Mouse (Mus musculus) liver, embryonic 16.5 days (tissue): ENCODE measurements around the gene Ptgir. TPM values are rescaled to one million over a fixed set of nuclear protein-coding genes. Genes with fewer than 3 reads are reported as not detected.

Source experiments
- ATAC-seq: fragments of 200-750 bp; cut with Nextera tagmentation; 2 replicates; pipeline ENCODE4 v1.8.0; 2017; ENCODE audit warnings: low read depth, mild to moderate bottlenecking, moderate number of reproducible peaks, moderate library complexity
- H3K27ac ChIP-seq: fragments of 300-500 bp; sonication (generic); 2 replicates; pipeline ENCODE4 v1.5.1; 2014; ENCODE audit warnings: mild to moderate bottlenecking, low read length
- H3K27me3 ChIP-seq: fragments of 300-500 bp; sonication (generic); 2 replicates; pipeline ENCODE4 v1.6.1; 2014; ENCODE audit warnings: low read depth, low read length, mixed read lengths; ENCODE audit not compliant: control insufficient read depth, insufficient read depth
- H3K36me3 ChIP-seq: fragments of 300-500 bp; sonication (generic); 2 replicates; pipeline ENCODE4 v1.6.1; 2014; ENCODE audit warnings: mild to moderate bottlenecking; ENCODE audit not compliant: control insufficient read depth, insufficient read depth
- H3K4me1 ChIP-seq: fragments of 300-500 bp; sonication (generic); 2 replicates; pipeline ENCODE4 v1.6.1; 2014; ENCODE audit warnings: low read depth, low read length, mixed read lengths; ENCODE audit not compliant: control insufficient read depth
- H3K4me2 ChIP-seq: fragments of 300-500 bp; sonication (generic); 2 replicates; pipeline ENCODE4 v1.6.1; 2014; ENCODE audit warnings: low read depth, low read length, mixed read lengths
- H3K4me3 ChIP-seq: fragments of 300-500 bp; sonication (generic); 2 replicates; pipeline ENCODE4 v1.5.1; 2014; ENCODE audit warnings: low read depth, mild to moderate bottlenecking, low read length
- H3K9ac ChIP-seq: fragments of 300-500 bp; sonication (generic); 2 replicates; pipeline ENCODE4 v1.6.1; 2014; ENCODE audit warnings: low read depth, low read length
- H3K9me3 ChIP-seq: fragments of 300-500 bp; sonication (generic); replicated peaks from 2 replicates; pipeline ENCODE4 v1.6.1; 2016; ENCODE audit warnings: low read length; ENCODE audit not compliant: control insufficient read depth
- WGBS: fragments of 180-500 bp; shearing (Covaris S2); extraction: QIAGEN DNeasy Blood & Tissue Kit; methylation state at CpG from one replicate; pipeline ENCODE4 v1.1.7; 2014; ENCODE audit not compliant: insufficient replicate concordance; 5-methylcytosine and 5-hydroxymethylcytosine counted together
- polyA plus RNA-seq: library from polyadenylated mRNA; unstranded; fragments of >200 nt; fragmentation: Nextera tagmentation; extraction: Ambion mirVana; gene quantifications from 2 replicates; pipeline ENCODE4 v1.2.1, GENCODE M21; 2015

The Ptgir gene
- polyA plus RNA-seq, 1 experiment from 2014 or later, result 1.2 TPM

GRCm38 (mm10) chr7:16917447-16917846 lies 11.2 kb downstream of the Ptgir start:
- no peaks in the 10 kb centered on the region for H3K27me3 ChIP-seq
- no peak for ATAC-seq
- H3K4me2 ChIP-seq, result no peak overlapping the region
- H3K36me3 ChIP-seq, result peaks cover 44% of the 10 kb centered on the region
- no peak overlapping the region for H3K9ac ChIP-seq
- no peaks in the 10 kb centered on the region for H3K9me3 ChIP-seq
- 89% methylated on average over 11 of the region's 11 CpGs for WGBS
- peaks cover 36% of the 10 kb centered on the region for H3K4me1 ChIP-seq
- H3K27ac ChIP-seq, result no peak overlapping the region
- no peak overlapping the region for H3K4me3 ChIP-seq

- Histone ChIP-seq H3K36me3 (peaks cover 44% of the 10 kb centered on the region), H3K4me3 (no peak overlapping the region), H3K27ac (no peak overlapping the region), H3K27me3 (no peaks in the 10 kb centered on the region), H3K9ac (no peak overlapping the region), H3K4me2 (no peak overlapping the region), H3K4me1 (peaks cover 39% of the 10 kb centered on the region), H3K9me3 (no peaks in the 10 kb centered on the region)
- no peak for ATAC-seq
- 91% methylated on average over 9 of the region's 9 CpGs for whole genome bisulfite sequencing
These were observed 11.7 kb downstream of the Ptgir start for GRCm38 (mm10) chr7:16918014-16918413.

GRCm38 (mm10) chr7:16918670-16919069 lies 12.4 kb downstream of the Ptgir start:
- H3K4me1 ChIP-seq, result peaks cover 39% of the 10 kb centered on the region
- no peaks in the 10 kb centered on the region for H3K9me3 ChIP-seq
- no peaks in the 10 kb centered on the region for H3K27me3 ChIP-seq
- H3K4me2 ChIP-seq, result no peak overlapping the region
- H3K27ac ChIP-seq, result no peak overlapping the region
- WGBS, result 81% methylated on average over 3 of the region's 3 CpGs
- no peak for ATAC-seq
- peaks cover 44% of the 10 kb centered on the region for H3K36me3 ChIP-seq
- no peak overlapping the region for H3K9ac ChIP-seq
- no peak overlapping the region for H3K4me3 ChIP-seq

- no peak overlapping the region for H3K27ac ChIP-seq
- H3K27me3 ChIP-seq, result no peaks in the 10 kb centered on the region
- H3K4me2 ChIP-seq, result no peak overlapping the region
- ATAC-seq, result no peak
- peaks cover 41% of the 10 kb centered on the region for H3K4me1 ChIP-seq
- 50% methylated on average over 13 of the region's 13 CpGs for WGBS
- H3K9ac ChIP-seq, result no peak overlapping the region
- H3K9me3 ChIP-seq, result no peaks in the 10 kb centered on the region
- no peak overlapping the region for H3K4me3 ChIP-seq
- H3K36me3 ChIP-seq, result peaks cover 42% of the 10 kb centered on the region
These were observed 13.3 kb downstream of the Ptgir start for GRCm38 (mm10) chr7:16919395-16920149.

- ATAC-seq, result no peak
- peaks cover 45% of the 10 kb centered on the region for H3K4me1 ChIP-seq
- H3K27me3 ChIP-seq, result no peaks in the 10 kb centered on the region
- WGBS, result 79% methylated on average over 7 of the region's 7 CpGs
- H3K36me3 ChIP-seq, result peaks cover 36% of the 10 kb centered on the region
- H3K4me2 ChIP-seq, result no peak overlapping the region
- H3K4me3 ChIP-seq, result no peak overlapping the region
- H3K27ac ChIP-seq, result no peak overlapping the region
- H3K9me3 ChIP-seq, result 0 out of 2 replicates have a peak, but pooled peaks cover 2% of the 10 kb centered on the region
- no peak overlapping the region for H3K9ac ChIP-seq
These were observed 13.9 kb downstream of the Ptgir start for GRCm38 (mm10) chr7:16920150-16920579.

- no peak overlapping the region for H3K27ac ChIP-seq
- H3K27me3 ChIP-seq, result no peaks in the 10 kb centered on the region
- no peak overlapping the region for H3K4me3 ChIP-seq
- 70% methylated on average over 21 of the region's 21 CpGs for WGBS
- H3K9me3 ChIP-seq, result 0 out of 2 replicates have a peak, but pooled peaks cover 2% of the 10 kb centered on the region
- H3K9ac ChIP-seq, result no peak overlapping the region
- no peak for ATAC-seq
- H3K4me2 ChIP-seq, result peak overlapping the region; percentile 88
- H3K4me1 ChIP-seq, result peaks cover 45% of the 10 kb centered on the region
- H3K36me3 ChIP-seq, result peaks cover 28% of the 10 kb centered on the region
These were observed 14.8 kb downstream of the Ptgir start for GRCm38 (mm10) chr7:16920818-16921791.

- Histone ChIP-seq H3K4me1 (peaks cover 45% of the 10 kb centered on the region), H3K27me3 (no peaks in the 10 kb centered on the region), H3K9me3 (0 out of 2 replicates have a peak, but pooled peaks cover 2% of the 10 kb centered on the region), H3K36me3 (peaks cover 21% of the 10 kb centered on the region), H3K9ac (peak overlapping the region; percentile 99), H3K27ac (no peak overlapping the region), H3K4me2 (peak overlapping the region; percentile 88), H3K4me3 (peak overlapping the region; percentile 85)
- 15% methylated on average over 6 of the region's 6 CpGs for WGBS
- no peak for ATAC-seq
These were observed 15.6 kb downstream of the Ptgir start for GRCm38 (mm10) chr7:16921881-16922335.

- H3K27ac ChIP-seq, result peak overlapping the region; percentile 94
- peak overlapping the region; percentile 99 for H3K9ac ChIP-seq
- 32% methylated on average over 10 of the region's 10 CpGs for WGBS
- H3K9me3 ChIP-seq, result 0 out of 2 replicates have a peak, but pooled peaks cover 2% of the 10 kb centered on the region
- H3K36me3 ChIP-seq, result peaks cover 16% of the 10 kb centered on the region
- peak overlapping the region; percentile 85 for H3K4me3 ChIP-seq
- H3K4me1 ChIP-seq, result peaks cover 45% of the 10 kb centered on the region
- H3K4me2 ChIP-seq, result peak overlapping the region; percentile 88
- no peak for ATAC-seq
- H3K27me3 ChIP-seq, result no peaks in the 10 kb centered on the region
These were observed 16.2 kb downstream of the Ptgir start for GRCm38 (mm10) chr7:16922360-16922973.
